Mouse (Mus musculus) ES-Bruce4 (cell line): ENCODE data around the gene Slc8a1.

Experiments
- CTCF ChIP-seq: IDR thresholded peaks from one replicate; pipeline ENCODE4 v1.8.1; 2011; ENCODE audit warnings: low read depth, low read length
- POLR2A ChIP-seq: IDR thresholded peaks from one replicate; pipeline ENCODE4 v1.8.1; 2011; ENCODE audit warnings: low read length; ENCODE audit not compliant: insufficient read depth

DNA sequence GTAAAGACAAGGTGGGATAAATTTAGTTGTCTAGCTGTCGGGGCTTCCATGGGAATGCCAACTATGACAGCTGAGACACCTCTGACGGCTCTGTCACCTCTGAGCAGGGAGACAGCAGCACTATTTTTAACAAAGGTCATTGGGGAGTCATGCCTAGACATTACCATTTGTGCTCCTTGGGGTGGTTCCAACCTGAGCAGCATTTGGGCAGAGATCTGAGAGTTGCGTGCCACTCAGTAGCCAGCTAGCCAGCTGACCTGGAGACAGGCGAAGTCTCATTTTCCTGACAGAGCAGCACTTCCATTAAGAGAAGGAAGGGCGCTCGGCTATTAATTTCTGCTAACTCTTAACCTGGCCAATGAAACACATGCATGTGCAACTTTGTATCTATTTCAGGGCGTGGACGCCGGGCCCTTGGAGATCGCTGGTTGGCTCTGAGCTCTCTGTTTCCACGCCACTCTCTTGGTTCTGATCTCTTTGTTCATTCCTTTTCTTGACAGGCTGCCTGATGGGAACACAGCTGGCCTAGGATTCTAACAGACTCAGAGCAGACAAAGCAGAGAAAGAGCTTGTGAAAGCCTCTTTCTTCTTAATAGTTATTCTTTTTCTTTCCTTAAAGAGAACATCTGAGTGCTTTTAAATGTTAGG, 256.2 kb downstream of the Slc8a1 start:
- no peak for TF ChIP-seq CTCF
- no peak for TF ChIP-seq POLR2A
